Mouse (Mus musculus): Measurements from ENCODE around the gene Lin28a. TPM values are rescaled to one million over a fixed set of nuclear protein-coding genes. Genes with fewer than 3 reads are reported as not detected.

Gene Lin28a
- 13.6 and 16.1 TPM in 2 replicates for total RNA-seq (2017)

DNA sequence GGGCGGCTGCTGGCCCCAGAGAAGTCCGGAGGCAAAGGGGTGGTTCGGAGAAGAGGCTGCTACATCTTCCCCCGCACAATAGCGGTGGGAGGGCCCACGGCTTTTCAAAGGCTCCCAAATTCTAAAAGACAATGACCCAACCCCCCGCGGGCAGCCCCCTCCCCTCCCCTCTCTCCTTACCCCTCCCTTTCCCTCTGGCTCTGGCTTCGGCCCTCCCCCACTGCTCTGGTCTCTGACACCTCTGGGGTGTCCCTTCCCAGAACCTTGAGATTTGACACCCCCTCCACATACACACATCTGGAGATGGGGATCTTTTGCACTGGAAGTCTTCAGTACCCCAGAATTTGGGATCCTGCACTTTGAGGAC, at the start of gene Lin28a:
Gene Lin28a (minus strand): TSS at position 63 of the 367 bp plus-strand sequence.
- no peak for ATAC-seq (ENCODE audit: extremely low read depth, insufficient number of reproducible peaks, low FRiP score, poor library complexity, severe bottlenecking)

DNA sequence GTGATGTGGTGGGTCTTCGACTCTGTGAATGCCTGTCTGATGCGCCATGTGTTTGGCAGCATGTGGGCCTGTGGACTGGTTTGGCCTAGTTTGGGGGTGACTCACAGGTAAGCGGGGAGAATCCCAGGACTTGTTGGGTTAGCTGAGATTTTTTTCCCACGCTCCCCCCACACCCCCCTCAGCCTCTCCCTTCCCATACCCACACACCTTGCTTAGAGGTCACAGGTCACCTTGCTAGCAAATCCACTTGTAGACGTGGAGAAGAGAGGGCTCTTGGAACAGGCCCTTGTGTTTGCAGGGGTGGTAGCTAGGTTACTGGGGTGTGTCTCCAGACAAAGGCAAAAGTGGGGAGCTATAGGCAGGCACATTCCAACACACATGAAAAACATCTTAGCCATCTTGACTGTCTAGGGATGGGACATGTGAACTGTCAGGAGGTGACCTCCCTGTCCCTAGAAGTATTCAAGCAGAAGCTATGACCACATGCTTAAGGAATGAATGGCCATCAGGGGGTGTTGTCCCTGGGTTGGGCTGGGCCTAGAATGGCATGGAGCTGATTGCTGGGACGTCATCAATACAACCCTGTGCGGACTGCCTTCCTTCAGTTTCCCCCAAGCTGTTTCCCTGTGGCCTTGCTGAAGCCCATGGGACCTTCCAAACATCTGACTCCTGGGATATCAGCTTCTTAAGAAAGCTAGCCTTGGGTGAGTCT, 49.3 kb upstream of the Lin28a start:
- no peak for ATAC-seq (ENCODE audit: extremely low read depth, insufficient number of reproducible peaks, low FRiP score, poor library complexity, severe bottlenecking)

DNA sequence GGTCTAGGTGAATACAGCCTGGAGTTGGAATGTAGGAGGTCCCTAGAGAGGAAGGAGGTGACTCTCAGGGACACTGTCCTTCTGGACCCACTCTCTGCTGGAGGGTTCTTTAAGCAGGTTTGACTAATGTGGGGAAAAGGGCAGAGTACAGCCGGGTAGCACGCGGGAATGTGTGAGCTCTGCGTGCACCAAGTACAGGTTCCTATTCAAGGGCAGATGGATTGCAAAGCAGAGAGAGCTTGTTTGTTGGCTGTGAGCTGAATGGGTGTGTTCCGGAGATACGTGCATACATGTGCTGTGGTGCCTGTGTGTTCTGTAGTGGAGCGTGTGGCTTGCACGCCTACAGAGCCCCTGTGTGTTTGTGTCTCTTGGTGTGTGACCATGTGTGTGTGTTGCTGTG, 48.7 kb upstream of the Lin28a start:
- no peak for ATAC-seq (ENCODE audit: extremely low read depth, insufficient number of reproducible peaks, low FRiP score, poor library complexity, severe bottlenecking)

DNA sequence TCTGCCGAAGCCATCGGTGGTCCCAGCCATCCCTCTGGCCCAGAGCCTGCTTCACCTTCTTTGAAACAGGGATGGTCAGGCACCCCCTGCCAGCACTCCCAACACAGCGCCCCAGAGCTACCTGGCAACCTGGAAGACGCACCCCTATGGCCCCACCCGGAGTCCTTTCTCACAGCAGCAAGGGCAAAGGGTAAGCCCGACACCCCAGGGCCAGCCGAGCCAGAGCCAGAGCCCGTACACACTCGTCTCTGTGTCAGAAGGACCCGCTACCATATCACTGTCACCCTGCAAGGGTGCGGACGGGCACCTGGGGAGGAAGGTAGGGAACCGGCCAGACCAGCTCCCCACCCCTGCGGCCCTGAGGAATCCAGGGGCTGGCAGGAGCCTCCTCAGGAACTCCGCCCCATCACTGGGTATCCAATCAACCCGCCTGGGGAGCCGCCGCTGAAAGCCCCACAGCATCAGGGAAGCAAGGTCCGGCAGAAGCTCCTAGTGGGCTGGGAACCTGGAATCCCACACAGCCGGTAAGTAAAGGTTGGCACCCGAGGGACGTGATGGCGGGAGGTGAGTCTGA, 46.9 kb upstream of the Lin28a start:
- ATAC-seq (ENCODE audit: extremely low read depth, insufficient number of reproducible peaks, low FRiP score, poor library complexity, severe bottlenecking), result no peak

DNA sequence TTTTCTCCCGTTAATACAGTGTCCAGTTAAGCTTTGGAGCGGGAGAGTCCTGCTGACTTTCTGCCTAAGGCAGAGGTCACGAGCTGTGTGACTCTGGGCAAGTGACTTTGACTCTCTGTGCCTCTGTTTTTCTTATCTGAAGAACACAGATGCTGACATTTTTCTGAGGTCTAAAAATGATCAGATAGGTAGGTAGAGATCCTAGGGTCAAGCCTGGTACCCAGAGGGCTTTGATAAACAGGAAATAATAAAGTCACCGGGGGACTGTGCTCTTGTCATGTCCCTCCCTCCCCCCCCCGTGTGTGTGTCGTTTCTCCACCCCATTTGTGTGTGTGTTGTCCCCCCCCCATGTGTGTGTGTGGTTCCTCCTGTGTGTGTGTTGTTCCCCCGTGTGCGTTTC, 43.9 kb upstream of the Lin28a start:
- no peak for ATAC-seq (ENCODE audit: extremely low read depth, insufficient number of reproducible peaks, low FRiP score, poor library complexity, severe bottlenecking)

DNA sequence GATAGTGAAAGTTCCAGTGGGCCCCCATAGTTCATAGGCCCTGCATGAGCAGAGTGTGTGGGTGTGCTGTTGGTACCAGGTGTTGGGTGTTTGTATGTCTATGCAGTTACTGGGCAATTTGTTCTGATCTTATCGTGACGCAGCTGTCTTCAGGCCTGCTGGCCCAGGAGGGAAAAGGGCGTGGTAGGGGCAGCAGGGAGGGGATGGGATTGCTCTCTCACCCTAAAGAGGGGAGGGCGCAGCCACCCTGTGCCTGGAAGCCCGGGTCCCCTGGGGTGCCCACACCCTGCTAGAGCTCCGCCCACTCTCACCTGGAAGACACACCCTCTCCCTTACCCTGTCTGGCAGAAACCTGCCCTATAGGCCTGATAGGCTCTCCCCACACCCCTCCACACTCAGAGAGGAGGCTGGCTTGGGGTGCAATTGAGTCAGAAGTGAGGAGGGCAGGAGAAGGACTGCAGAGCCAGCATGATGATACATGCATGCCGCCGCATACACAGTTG, 43.4 kb upstream of the Lin28a start:
- ATAC-seq (ENCODE audit: extremely low read depth, insufficient number of reproducible peaks, low FRiP score, poor library complexity, severe bottlenecking), result no peak

DNA sequence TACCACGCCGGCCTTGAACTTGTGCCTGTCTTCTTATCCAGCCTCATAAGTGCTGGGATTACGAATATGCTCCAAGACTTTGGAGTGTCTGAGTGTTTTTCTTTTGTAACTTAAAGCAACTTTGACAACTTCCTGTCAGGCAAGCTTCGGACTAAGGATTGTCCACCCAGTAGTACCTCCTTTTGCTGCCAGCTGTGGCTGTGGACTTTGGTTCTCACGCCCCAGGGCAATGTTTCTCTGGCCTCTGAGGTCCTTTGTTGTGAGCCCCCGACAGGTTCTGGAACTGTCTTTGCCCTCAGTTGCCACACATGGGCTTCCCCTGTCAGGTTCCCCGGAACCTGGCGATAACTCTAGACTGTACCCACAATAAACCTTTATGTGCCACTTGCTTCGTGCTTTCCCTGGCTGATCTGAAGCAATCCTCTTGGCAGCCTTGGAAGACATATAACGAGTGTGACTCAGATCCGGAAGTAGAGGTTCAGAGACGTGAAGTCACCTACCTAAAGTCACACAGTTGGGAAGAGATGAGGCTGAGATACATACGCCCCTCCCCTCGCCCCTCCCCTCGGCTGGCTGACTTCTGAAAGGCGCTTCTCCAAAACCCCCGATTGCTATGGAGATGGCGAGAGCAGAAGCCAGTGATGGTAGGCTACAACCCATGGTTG, 42.7 kb upstream of the Lin28a start:
- ATAC-seq (ENCODE audit: extremely low read depth, insufficient number of reproducible peaks, low FRiP score, poor library complexity, severe bottlenecking), result no peak

DNA sequence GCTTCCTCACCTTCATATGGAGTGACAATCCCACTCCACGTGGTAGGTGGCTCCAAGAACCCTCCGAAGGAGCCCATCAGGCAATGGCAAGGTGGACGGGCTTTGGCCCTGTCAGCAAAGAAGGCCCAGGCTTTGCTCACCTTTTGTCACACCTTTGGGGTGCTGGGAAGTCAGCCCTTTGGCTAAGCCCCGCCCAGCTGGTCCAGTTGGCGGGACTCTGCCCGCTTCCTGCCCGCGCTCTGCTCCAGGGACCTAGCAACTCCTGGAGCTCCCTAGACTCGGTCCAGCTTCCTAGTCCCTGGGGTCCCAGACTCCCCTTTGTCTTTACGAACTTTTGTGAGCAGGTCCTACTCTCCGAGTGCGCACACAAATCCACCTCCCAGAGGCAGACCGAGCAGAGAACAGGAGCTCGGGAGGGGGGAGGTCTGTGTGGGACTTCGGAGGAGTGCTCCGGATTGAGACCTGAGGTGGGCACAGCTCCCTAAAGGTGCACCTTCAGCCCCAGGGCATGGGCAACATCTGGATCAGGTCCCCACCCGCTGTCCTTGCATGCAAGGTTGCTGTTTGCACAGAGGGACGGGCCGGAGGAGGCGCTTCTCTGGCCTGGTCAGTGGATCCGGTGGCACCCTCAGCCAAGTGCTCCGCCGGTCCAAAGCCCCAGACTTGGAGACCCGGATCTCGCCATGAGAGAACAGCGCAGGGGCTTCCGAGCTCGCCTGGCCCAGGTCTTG, 41.7 kb upstream of the Lin28a start, which contains the start of gene Crybg2:
Gene Crybg2 (plus strand): TSS at position 681 of the 731 bp plus-strand sequence.
- no peak for ATAC-seq (ENCODE audit: extremely low read depth, insufficient number of reproducible peaks, low FRiP score, poor library complexity, severe bottlenecking)

DNA sequence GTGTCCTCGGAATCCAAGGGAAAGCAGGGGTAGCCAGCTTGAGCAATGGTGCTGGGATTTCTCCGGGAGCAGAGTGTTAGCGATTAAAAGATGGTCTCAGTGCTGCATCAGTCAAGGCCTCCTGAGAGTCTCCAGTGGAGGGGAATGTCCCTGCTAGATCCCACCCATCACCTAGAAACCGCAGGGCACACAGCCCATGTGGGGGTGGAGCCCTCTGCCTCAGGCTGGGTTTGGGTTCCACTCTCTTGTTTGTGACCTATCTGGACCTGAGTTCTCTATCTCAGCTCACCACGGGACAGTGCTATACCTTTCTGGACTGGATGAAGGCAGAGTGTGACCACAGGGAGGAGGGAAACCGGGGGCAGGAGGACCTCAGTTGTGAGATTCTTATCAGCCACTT, 40.3 kb upstream of the Lin28a start:
- no peak for ATAC-seq (ENCODE audit: extremely low read depth, insufficient number of reproducible peaks, low FRiP score, poor library complexity, severe bottlenecking)

DNA sequence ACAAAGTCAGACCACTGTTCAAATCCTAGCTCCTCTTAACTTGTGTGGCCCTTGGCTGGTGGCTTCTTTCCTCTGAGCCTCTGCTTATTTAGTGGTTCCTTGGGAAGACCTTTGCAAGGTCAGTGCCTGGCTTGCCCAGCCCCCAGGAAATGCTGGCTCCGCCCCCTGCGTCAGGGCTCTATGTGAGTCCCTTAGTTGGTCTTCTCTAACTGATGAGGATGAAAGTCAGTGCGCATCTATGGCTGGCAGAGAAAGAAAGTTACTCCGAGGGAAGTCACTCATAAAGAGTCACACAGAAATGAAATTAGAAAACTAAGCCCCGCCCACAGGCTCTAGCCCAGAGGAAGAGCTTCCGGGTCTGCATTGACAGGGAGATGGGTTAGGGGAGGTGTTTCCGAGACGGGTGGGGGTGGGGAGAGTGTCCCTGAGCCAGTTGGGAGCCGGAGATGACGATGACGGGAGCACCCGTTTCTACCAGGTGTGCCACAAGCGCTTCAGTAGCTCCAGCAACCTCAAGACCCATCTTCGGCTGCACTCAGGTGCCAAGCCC, 39.6 kb upstream of the Lin28a start:
- ATAC-seq (ENCODE audit: extremely low read depth, insufficient number of reproducible peaks, low FRiP score, poor library complexity, severe bottlenecking), result no peak

DNA sequence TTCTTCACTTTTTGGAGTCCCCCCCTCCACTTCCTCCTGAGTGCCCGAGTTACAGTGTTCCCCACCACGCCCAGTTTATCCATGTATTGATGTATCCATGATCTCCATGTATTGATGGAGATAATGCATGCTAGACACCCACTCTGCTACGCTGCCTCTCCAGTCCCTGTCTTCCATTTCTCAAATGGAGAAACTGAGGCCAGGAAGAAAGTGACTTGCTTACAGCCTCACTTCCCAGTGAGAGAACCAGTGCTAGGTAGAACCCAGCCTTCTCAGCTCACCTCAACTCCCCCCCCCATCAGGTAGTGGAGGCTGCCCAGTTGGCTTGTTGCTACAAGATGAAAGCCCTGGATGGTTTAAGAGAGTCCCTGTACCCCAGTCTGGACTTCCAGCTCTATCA, 34.9 kb upstream of the Lin28a start, which contains the start of gene Zfp683:
Gene Zfp683 (plus strand): TSS at position 301 of the 400 bp plus-strand sequence.
- no peak for ATAC-seq (ENCODE audit: extremely low read depth, insufficient number of reproducible peaks, low FRiP score, poor library complexity, severe bottlenecking)

DNA sequence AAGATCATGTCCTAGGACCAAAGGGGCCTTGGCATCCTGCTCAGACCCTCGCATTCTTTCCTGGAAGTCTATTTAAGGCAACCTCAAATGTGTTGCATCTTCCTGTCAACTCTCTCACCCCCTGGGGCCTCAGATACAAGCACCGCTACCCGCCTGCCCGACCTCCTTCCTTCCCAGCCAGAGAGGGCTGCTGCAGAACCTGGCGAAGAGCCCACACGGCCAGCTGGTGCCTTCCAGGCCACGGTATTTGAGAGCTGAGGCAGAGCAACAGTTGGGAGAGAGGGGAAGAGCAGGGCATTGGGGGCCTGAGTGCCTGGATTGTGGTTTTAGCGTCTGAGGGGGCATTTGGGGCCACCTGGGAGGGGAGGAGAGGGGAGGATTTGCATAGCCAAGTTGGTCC, 33.9 kb upstream of the Lin28a start:
- ATAC-seq (ENCODE audit: extremely low read depth, insufficient number of reproducible peaks, low FRiP score, poor library complexity, severe bottlenecking), result no peak

DNA sequence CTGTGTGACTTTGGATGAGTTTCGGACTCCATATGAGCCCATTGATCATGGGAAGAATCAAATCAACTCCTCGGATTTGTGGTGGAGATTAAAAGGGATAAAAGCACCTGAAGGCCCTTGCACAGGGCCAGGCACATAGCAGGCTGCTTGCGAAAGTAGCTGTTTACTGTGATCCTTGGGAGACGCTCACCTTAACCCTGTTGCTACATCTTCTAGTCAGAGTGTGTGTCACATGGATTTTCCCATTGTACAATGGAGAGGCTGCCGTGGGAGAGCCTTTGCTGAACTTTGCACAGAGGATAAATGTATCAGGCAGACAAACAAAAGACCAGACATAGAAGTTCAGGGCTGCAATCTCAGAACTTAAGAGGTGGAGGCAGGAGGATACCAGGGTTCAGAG, 33.3 kb upstream of the Lin28a start:
- ATAC-seq (ENCODE audit: extremely low read depth, insufficient number of reproducible peaks, low FRiP score, poor library complexity, severe bottlenecking), result no peak

DNA sequence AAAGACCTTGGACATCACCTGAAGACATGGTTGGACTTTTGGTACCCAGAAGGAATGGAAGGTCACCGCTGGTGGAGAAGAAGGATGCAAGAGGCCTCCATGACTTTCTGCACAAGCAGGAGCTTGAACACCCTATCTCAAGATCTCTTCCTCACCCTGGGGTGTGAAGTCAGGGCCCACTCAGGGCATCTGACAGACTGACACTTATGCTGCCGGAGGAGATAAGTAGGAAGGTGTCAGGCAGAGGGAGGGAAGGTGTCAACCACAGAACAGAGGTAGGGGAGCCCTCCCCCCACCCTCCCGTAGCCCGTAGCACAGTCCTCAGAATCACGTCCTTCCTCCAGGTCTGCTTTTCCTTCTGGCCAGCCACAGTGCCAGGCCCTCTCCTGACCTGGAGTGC, 29.0 kb upstream of the Lin28a start:
- ATAC-seq (ENCODE audit: extremely low read depth, insufficient number of reproducible peaks, low FRiP score, poor library complexity, severe bottlenecking), result no peak

DNA sequence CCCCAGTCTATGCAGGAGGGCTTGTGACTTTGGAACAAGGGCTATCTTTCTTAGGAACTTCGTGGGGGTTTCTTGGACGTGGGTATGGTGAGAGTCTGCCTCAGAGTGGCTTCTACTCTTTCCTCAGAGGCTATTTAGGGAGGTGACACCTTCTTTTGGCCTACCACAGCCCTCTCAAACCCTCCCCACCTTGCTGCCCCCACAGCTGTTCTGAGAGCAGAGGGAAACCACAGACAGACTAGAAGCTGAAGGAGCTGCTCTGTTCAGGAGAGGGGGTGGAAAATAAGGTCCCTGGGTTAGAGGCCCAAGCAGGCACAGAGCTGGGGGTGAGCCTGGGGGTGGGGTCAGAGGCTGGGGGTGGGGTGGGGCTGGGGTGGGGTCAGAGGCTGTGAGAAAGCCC, 24.4 kb upstream of the Lin28a start:
- ATAC-seq (ENCODE audit: extremely low read depth, insufficient number of reproducible peaks, low FRiP score, poor library complexity, severe bottlenecking), result no peak

DNA sequence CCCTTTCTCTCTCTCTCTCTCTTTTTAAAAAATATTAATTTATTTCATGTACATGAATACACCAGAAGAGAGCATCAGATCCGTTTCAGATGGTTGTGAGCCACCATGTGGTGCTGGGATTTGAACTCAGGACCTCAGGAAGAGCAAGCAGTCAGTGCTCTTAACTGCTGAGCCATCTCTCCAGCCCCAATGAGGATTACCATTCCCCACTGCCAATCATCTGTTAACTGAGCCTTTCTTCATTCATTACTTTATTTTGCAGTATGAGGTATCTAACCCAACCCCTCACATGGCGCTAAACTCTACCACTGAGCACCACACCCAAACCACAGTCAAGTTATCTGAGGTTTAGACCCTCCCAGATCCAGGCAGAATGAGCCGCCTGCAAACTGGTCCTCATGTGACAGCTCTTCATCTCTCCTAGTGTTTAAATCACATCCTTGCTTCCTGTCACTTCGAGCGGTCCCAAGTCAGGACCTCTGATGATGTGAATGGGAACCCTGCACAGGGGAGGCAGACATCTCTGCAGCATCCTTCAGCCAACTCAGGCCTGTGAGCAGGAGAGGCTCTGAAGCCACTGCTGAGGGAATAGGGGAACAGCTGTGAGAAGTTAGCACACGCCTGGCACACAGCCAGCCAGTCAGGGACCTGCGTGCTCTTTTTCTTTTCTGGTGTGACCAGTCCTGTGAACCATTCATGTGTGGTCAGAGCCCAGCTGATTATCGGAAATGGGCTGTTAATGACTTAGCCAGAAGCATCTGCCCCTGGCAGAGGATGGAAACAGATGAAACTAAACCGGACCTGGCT, 22.9 kb upstream of the Lin28a start:
- no peak for ATAC-seq (ENCODE audit: extremely low read depth, insufficient number of reproducible peaks, low FRiP score, poor library complexity, severe bottlenecking)

DNA sequence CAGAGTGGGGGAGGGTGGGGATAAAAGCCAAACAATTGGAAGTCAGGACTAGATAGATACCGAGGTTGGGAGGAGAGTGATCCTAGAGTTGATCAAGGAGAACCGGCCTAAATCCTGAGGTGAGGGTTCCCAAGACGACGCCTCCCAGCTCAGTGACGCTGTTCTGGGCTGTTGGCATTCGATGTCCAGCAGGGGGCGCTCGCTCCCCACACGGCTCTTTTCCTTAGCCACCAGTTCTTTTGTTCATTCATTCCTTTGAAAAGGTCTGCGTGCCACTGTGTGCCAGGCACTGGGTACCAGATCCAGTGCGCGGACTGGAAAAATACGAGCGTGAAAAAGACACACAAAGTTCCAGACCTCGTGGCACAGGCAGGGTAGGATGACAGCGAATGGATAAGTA, 17.3 kb upstream of the Lin28a start:
- ATAC-seq (ENCODE audit: extremely low read depth, insufficient number of reproducible peaks, low FRiP score, poor library complexity, severe bottlenecking), result peak; percentile 69; the same call in 1 of the 2 replicates

DNA sequence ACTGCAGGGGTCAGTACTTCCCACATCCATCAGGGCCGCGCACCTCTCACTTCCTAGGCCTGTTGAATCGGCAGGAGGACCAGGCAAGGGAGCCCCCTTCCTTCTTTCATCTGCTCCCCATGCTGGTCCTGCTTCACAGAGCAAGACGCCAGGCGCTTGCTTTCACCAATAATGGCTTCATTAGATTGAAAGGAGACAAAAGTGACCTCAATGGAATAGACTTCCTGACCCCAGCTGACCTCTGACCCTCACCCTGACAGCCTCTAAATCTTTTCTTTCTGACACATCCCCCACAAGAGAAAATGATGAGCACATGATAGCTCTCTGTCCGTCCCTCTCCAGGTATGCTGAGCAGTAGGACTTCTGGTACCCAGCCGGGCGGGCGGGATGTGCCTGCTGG, 7.2 kb upstream of the Lin28a start:
- no peak for ATAC-seq (ENCODE audit: extremely low read depth, insufficient number of reproducible peaks, low FRiP score, poor library complexity, severe bottlenecking)

All from neutrophil, adult 5-6 weeks (primary cell).